Mouse (Mus musculus): Measurements from ENCODE around the gene Itln1. TPM values are rescaled to one million over a fixed set of nuclear protein-coding genes. Genes with fewer than 3 reads are reported as not detected.

Itln1 gene
- total and polyA plus RNA-seq, 2 experiments from 2014 or later, result not detected

DNA sequence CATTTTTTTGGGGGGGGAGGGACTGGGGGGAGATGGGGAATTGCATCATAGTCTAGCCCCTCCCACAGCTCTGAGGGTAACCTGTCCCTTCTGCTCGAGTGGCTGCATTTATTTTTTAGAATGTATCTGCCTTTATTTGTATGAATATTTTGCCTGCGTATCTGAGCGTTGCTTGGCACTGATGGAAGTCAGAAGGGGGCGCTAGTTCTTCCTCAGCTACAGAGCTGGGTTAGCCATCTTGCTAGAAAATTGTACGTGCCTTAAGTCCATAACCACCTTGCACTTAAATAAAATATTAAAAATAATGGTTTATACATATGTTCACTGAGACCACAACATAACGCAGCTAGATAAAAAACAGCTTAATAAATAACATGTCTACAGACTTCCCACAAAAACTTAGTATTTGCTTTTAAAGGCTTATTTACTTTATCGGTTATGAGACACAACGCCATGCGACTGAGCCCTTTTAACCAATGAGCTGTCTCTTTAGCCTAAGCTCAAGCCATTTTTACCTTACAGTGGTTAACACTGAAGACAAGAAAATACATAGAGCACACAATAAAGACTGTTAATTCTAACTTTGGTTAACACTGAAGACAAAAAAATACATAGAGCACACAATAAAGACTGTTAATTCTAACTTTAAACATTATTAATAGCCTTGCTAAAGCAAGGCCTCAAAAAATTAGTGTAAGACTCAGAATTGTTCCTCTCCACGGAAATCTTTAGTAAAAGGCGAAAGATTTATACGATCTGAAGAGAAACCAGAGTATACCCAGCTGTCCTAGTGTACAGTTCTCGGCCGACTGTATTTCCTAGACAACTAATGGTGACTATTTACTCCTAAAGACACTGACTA is 32.5 kb downstream of the Itln1 start:
- H3K27ac ChIP-seq (ENCODE audit: low read depth, low read length), result peak overlapping the region; percentile 95
- 1% methylated on average over 14 of the region's 14 CpGs for WGBS
- H3K9me3 ChIP-seq (ENCODE audit: low read length), result no peaks in the 10 kb centered on the region
- H3K27me3 ChIP-seq (ENCODE audit: insufficient read depth, low read length), result no peaks in the 10 kb centered on the region
- no peaks in the 10 kb centered on the region for H3K36me3 ChIP-seq (ENCODE audit: insufficient read depth)
- H3K4me3 ChIP-seq (ENCODE audit: low read depth, low read length), result peak overlapping the region; percentile 69
- ATAC-seq (peak; percentile 85), DNase-seq (peak; percentile 90)
- peak overlapping the region; percentile 84 for H3K9ac ChIP-seq
- peak; percentile 72 for TF ChIP-seq CTCF (IDR thresholded peaks at IDR 0.05; ENCODE audit: low read depth)
- peak overlapping the region; percentile 64 for H3K4me2 ChIP-seq (ENCODE audit: low read depth)
- H3K4me1 ChIP-seq (ENCODE audit: insufficient read depth), result no peaks in the 10 kb centered on the region

DNA sequence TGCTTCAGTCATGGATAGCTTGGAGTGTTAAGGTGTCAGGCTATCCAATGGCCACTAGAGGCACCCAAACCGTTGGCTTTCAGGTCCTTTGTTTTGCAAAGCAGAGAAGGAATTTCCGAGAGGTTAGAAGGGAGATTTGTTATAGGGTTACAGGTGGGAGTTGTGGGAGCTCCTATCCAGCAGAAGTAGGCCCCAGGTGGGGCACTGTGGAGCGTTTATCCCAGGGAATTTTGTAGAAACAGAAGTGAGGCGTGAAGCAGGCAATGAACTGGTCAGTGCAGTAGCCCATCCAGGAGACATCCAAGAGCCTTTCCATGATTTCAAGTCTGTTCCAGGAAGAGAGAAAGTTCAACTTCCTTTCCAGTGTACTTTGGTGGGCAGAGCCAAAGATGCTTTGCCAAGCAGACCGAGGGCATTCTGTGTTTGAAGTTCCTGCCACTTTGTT is 33.4 kb downstream of the Itln1 start:
- H3K27me3 ChIP-seq (ENCODE audit: insufficient read depth, low read length), result no peaks in the 10 kb centered on the region
- H3K27ac ChIP-seq (ENCODE audit: low read depth, low read length), result peak overlapping the region; percentile 47; the same call in 1 of the 2 replicates
- H3K4me2 ChIP-seq (ENCODE audit: low read depth), result peak overlapping the region; percentile 64
- WGBS, result 7% methylated on average over 5 of the region's 5 CpGs
- no peak overlapping the region for H3K4me3 ChIP-seq (ENCODE audit: low read depth, low read length)
- TF ChIP-seq CTCF (IDR thresholded peaks at IDR 0.05; ENCODE audit: low read depth), result peak; percentile 62
- ATAC-seq, result no peak
- peak; percentile 55 for DNase-seq
- no peaks in the 10 kb centered on the region for H3K36me3 ChIP-seq (ENCODE audit: insufficient read depth)
- H3K9me3 ChIP-seq (ENCODE audit: low read length), result no peaks in the 10 kb centered on the region
- no peaks in the 10 kb centered on the region for H3K4me1 ChIP-seq (ENCODE audit: insufficient read depth)
- no peak overlapping the region for H3K9ac ChIP-seq

DNA sequence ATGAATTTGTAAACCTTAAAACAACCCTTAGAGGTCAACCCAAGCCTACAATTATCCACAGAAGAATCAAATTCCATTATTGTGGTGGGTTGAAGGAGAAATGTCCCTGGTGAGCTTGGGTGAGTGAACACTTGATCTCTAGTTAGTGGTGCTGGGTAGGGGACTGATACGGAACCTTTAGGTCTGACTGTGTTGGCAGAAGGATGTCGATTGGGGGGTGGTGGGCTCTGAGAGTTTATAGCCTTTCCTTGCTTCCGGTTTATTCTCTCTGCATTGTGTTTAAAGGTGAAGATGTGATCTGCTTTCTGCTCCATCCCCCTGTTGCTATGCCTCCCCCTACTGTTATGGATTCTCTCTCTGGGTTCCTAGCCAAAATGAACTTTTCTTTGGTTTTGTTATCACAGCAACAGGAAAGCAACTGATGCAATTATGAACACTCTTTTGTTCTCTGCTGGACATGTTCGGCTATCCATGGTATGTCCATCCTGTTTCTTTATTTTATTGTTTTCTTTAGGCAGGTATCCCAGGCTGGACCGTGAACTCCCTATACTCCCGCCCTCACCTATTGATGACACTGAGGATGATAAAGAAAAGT is 34.0 kb downstream of the Itln1 start:
- Histone ChIP-seq H3K27ac (ENCODE audit: low read depth, low read length) (no peak overlapping the region), H3K4me3 (ENCODE audit: low read depth, low read length) (no peak overlapping the region), H3K27me3 (ENCODE audit: insufficient read depth, low read length) (no peaks in the 10 kb centered on the region), H3K9ac (no peak overlapping the region), H3K4me2 (ENCODE audit: low read depth) (no peak overlapping the region), H3K4me1 (ENCODE audit: insufficient read depth) (no peaks in the 10 kb centered on the region), H3K9me3 (ENCODE audit: low read length) (no peaks in the 10 kb centered on the region), H3K36me3 (ENCODE audit: insufficient read depth) (no peaks in the 10 kb centered on the region)
- WGBS, result 59% methylated on average over 6 of the region's 6 CpGs
- TF ChIP-seq CTCF (IDR thresholded peaks at IDR 0.05; ENCODE audit: low read depth), result no peak
- ATAC-seq (no peak), DNase-seq (no peak)

DNA sequence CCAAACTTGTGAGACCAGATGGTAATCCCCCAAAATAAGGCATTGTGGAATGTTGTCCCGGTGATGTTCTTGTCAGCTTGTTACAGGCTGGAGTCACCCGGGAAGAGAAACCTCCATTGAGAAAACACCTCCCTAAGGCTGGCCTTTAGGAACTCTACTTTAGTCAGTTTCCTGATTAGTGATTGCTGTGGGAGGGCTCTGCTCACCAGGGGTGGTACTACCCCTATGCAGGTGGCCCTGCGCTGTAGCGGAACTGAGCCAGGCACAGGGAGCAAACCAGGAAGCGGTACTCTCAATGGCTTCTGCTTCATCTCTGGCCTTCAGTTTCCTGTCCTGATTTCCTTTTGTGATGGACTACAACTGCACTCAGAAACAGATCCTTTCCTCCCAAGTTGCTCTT is 35.2 kb downstream of the Itln1 start:
- no peak overlapping the region for H3K27ac ChIP-seq (ENCODE audit: low read depth, low read length)
- H3K4me1 ChIP-seq (ENCODE audit: insufficient read depth), result no peaks in the 10 kb centered on the region
- no peaks in the 10 kb centered on the region for H3K27me3 ChIP-seq (ENCODE audit: insufficient read depth, low read length)
- DNase-seq (no peak), ATAC-seq (no peak)
- no peaks in the 10 kb centered on the region for H3K36me3 ChIP-seq (ENCODE audit: insufficient read depth)
- no peak for TF ChIP-seq CTCF (IDR thresholded peaks at IDR 0.05; ENCODE audit: low read depth)
- H3K9me3 ChIP-seq (ENCODE audit: low read length), result no peaks in the 10 kb centered on the region
- no peak overlapping the region for H3K4me2 ChIP-seq (ENCODE audit: low read depth)
- no peak overlapping the region for H3K9ac ChIP-seq
- WGBS, result 75% methylated on average over 5 of the region's 5 CpGs
- no peak overlapping the region for H3K4me3 ChIP-seq (ENCODE audit: low read depth, low read length)

DNA sequence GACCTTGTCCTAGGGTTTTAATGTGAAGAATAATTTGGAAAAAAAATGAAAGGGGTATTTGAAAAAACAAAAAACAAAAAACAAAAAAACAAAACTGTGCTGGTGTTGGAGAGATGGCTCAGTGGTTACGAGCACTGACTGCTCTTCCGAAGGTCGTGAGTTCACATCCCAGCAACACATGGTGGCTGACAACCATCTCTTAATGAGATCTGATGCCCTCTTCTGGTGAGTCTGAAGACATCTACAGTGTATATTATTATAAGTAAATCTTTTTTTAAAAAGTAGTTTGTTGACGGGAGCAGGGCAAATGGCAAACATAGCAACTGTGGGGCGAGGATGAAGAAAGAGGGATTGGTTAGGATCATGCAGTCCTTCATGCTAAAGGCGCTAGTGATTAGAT is 39.7 kb downstream of the Itln1 start:
- WGBS, result 92% methylated on average over 6 of the region's 6 CpGs
- Histone ChIP-seq H3K36me3 (ENCODE audit: insufficient read depth) (no peaks in the 10 kb centered on the region), H3K4me2 (ENCODE audit: low read depth) (no peak overlapping the region), H3K9ac (no peak overlapping the region), H3K4me1 (ENCODE audit: insufficient read depth) (no peaks in the 10 kb centered on the region), H3K9me3 (ENCODE audit: low read length) (0 out of 2 replicates have a peak, but pooled peaks cover 3% of the 10 kb centered on the region), H3K27ac (ENCODE audit: low read depth, low read length) (no peak overlapping the region), H3K27me3 (ENCODE audit: insufficient read depth, low read length) (no peaks in the 10 kb centered on the region), H3K4me3 (ENCODE audit: low read depth, low read length) (no peak overlapping the region)
- DNase-seq, result no peak
- no peak for TF ChIP-seq CTCF (IDR thresholded peaks at IDR 0.05; ENCODE audit: low read depth)
- no peak for ATAC-seq

DNA sequence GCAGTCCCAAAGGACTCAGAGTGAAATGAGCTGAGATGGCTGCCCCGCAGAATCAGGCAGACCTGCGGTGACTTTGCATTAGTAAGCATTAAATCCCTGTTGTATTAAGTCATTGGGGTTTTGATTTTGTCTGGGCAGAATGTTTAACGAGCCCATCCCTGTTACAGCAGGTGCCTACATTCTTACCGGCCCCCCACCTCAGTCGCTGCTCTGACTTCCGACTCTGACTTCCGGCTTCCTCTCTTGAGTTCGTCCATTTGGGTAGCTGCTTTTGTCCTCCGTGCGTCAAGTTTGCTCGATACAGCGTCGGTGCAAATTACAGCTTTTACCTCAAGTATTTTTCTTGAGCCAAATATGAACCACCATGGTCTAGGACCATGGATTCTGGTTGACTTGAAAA is 40.9 kb downstream of the Itln1 start:
- no peak overlapping the region for H3K9ac ChIP-seq
- H3K27me3 ChIP-seq (ENCODE audit: insufficient read depth, low read length), result no peaks in the 10 kb centered on the region
- WGBS, result 90% methylated on average over 13 of the region's 13 CpGs
- no peak overlapping the region for H3K27ac ChIP-seq (ENCODE audit: low read depth, low read length)
- H3K4me1 ChIP-seq (ENCODE audit: insufficient read depth), result no peaks in the 10 kb centered on the region
- H3K4me2 ChIP-seq (ENCODE audit: low read depth), result no peak overlapping the region
- TF ChIP-seq CTCF (IDR thresholded peaks at IDR 0.05; ENCODE audit: low read depth), result no peak
- no peaks in the 10 kb centered on the region for H3K36me3 ChIP-seq (ENCODE audit: insufficient read depth)
- no peak overlapping the region for H3K4me3 ChIP-seq (ENCODE audit: low read depth, low read length)
- ATAC-seq (no peak), DNase-seq (no peak)
- H3K9me3 ChIP-seq (ENCODE audit: low read length), result 0 out of 2 replicates have a peak, but pooled peaks cover 3% of the 10 kb centered on the region

DNA sequence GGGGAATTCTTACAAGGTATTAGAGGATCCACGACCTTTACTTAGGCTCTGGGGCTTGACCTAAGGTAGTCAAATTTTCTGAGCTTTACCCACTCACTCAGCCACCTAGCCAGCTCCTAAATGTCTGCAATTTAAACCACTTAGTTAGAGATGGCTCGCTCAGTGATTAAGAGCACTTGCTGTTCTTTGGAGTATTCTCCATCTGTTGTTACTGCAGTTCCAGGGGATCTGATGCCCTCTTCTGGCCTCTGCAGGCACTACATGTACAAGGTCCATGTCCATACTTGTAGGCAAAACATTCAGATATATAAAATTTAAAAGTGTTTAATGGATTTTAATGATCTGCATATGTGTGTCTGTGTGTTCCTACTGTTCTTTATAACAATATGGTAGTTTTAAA is 56.1 kb downstream of the Itln1 start:
- Histone ChIP-seq H3K4me2 (ENCODE audit: low read depth) (no peak overlapping the region), H3K27ac (ENCODE audit: low read depth, low read length) (no peak overlapping the region), H3K9ac (no peak overlapping the region), H3K4me1 (ENCODE audit: insufficient read depth) (no peaks in the 10 kb centered on the region), H3K4me3 (ENCODE audit: low read depth, low read length) (no peak overlapping the region), H3K36me3 (ENCODE audit: insufficient read depth) (no peaks in the 10 kb centered on the region), H3K9me3 (ENCODE audit: low read length) (no peaks in the 10 kb centered on the region), H3K27me3 (ENCODE audit: insufficient read depth, low read length) (no peaks in the 10 kb centered on the region)
- DNase-seq (peak; percentile 72), ATAC-seq (peak; percentile 83)
- 43% methylated on average over 2 of the region's 2 CpGs for WGBS
- TF ChIP-seq CTCF (IDR thresholded peaks at IDR 0.05; ENCODE audit: low read depth), result peak; percentile 76

All from forebrain, postnatal 0 days (tissue).